Mouse (Mus musculus): ENCODE data around the gene Mapkap1.

DNA sequence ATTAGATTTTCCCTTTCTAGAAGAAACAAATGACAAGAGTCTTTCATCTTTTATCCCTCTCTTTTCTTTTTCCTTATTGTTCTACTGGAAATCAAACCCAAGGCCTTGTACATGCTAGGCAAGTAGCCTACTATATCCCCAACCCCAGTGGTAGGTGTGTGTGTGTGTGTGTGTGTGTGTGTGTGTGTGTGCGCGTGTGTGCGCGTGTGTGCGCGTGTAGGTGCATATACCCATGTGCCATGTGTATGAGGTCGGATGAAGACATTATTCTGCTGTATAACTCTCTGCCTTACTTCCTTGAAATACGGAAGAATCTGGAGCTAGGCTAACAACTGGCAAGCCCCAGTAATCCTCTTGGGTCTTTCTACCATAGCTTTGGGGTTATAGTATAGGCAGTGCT lies 24.1 kb downstream of the Mapkap1 start:
- TF ChIP-seq TCF3 (IDR thresholded peaks at IDR 0.05; ENCODE audit: insufficient read length, low read depth) (no peak), TCF12 (IDR thresholded peaks at IDR 0.05; ENCODE audit: insufficient read depth, poor library complexity, severe bottlenecking) (no peak), POLR2A (IDR thresholded peaks at IDR 0.05; ENCODE audit: insufficient read length, low read depth) (no peak), E2F4 (IDR thresholded peaks at IDR 0.05; ENCODE audit: insufficient read depth) (no peak), SRF (IDR thresholded peaks at IDR 0.05; ENCODE audit: control insufficient read depth, insufficient read length, low read depth) (no peak), CEBPB (IDR thresholded peaks at IDR 0.05; ENCODE audit: insufficient read depth, poor library complexity, severe bottlenecking) (no peak), POLR2AphosphoS2 (IDR thresholded peaks at IDR 0.05; ENCODE audit: insufficient read length, low read depth) (no peak)
